Mouse (Mus musculus) stomach, embryonic 16.5 days (tissue): ENCODE results near the gene Pnpla1. TPM values are rescaled to one million over a fixed set of nuclear protein-coding genes. Genes with fewer than 3 reads are reported as not detected.

Experiments used
- ATAC-seq: fragments of 200-750 bp; cut with Nextera tagmentation; 2 replicates; pipeline ENCODE4 v1.8.0; 2017; ENCODE audit warnings: moderate number of reproducible peaks, moderate TSS enrichment; ENCODE audit not compliant: insufficient read depth, low FRiP score
- H3K27ac ChIP-seq: fragments of 300-500 bp; sonication (generic); 2 replicates; pipeline ENCODE4 v1.5.1; 2014; ENCODE audit warnings: low read length
- H3K27me3 ChIP-seq: fragments of 300-500 bp; sonication (generic); 2 replicates; pipeline ENCODE4 v1.6.1; 2014; ENCODE audit warnings: low read length, control low read depth, mixed read lengths; ENCODE audit not compliant: control insufficient read depth, insufficient read depth
- H3K36me3 ChIP-seq: fragments of 300-500 bp; sonication (generic); 2 replicates; pipeline ENCODE4 v1.6.1; 2014; ENCODE audit warnings: low read length; ENCODE audit not compliant: control insufficient read depth, insufficient read depth
- H3K4me1 ChIP-seq: fragments of 300-500 bp; sonication (generic); 2 replicates; pipeline ENCODE4 v1.6.1; 2014; ENCODE audit warnings: low read length, control low read depth, mixed read lengths; ENCODE audit not compliant: control insufficient read depth, insufficient read depth
- H3K4me2 ChIP-seq: fragments of 300-500 bp; sonication (generic); 2 replicates; pipeline ENCODE4 v1.6.1; 2014; ENCODE audit warnings: low read depth, low read length, mixed read lengths
- H3K4me3 ChIP-seq: fragments of 300-500 bp; sonication (generic); replicated peaks from 2 replicates; pipeline ENCODE4 v1.5.1; 2014; ENCODE audit warnings: mild to moderate bottlenecking, low read length
- H3K9ac ChIP-seq: fragments of 300-500 bp; sonication (generic); 2 replicates; pipeline ENCODE4 v1.6.1; 2014; ENCODE audit warnings: low read length
- H3K9me3 ChIP-seq: fragments of 300-500 bp; sonication (generic); replicated peaks from 2 replicates; pipeline ENCODE4 v1.6.1; 2016; ENCODE audit warnings: low read length, control low read depth; ENCODE audit not compliant: control insufficient read depth
- WGBS: fragments of 180-500 bp; shearing (Covaris S2); extraction: QIAGEN DNeasy Blood & Tissue Kit; methylation state at CpG from one replicate; pipeline ENCODE4 v1.1.7; 2014; 5-methylcytosine and 5-hydroxymethylcytosine counted together
- polyA plus RNA-seq: library from polyadenylated mRNA; unstranded; fragments of >200 nt; fragmentation: Nextera tagmentation; extraction: Ambion mirVana; gene quantifications from 2 replicates; pipeline ENCODE4 v1.2.1, GENCODE M21; 2015

Gene Pnpla1
- polyA plus RNA-seq, 1 experiment from 2014 or later, result 1.2 TPM

DNA sequence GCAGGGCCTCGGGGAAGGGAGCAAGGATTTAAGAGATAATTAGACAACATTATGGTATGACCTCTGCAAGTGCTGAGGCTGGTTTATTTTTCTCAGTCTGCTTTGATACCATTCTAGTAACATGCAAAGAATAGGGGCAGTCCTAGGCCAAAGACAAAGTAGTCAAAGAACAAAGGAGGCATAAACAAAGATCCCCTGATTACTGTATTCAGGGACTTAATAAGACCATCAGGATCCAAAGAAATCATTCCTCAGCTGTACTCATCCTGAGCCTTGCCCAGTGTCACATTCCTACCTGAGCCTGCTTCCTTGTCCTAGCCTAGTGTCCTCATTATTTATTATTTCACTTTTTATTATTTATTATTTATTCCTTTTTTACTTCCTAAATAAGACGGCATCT, 38.0 kb upstream of the Pnpla1 start:
- 77% methylated on average over 2 of the region's 2 CpGs for WGBS
- ATAC-seq, result no peak
- H3K9me3 ChIP-seq, result no peaks in the 10 kb centered on the region
- no peaks in the 10 kb centered on the region for H3K27me3 ChIP-seq
- H3K27ac ChIP-seq, result no peak overlapping the region
- peaks cover 37% of the 10 kb centered on the region for H3K36me3 ChIP-seq
- no peak overlapping the region for H3K9ac ChIP-seq
- no peak overlapping the region for H3K4me3 ChIP-seq
- H3K4me2 ChIP-seq, result no peak overlapping the region
- no peaks in the 10 kb centered on the region for H3K4me1 ChIP-seq

DNA sequence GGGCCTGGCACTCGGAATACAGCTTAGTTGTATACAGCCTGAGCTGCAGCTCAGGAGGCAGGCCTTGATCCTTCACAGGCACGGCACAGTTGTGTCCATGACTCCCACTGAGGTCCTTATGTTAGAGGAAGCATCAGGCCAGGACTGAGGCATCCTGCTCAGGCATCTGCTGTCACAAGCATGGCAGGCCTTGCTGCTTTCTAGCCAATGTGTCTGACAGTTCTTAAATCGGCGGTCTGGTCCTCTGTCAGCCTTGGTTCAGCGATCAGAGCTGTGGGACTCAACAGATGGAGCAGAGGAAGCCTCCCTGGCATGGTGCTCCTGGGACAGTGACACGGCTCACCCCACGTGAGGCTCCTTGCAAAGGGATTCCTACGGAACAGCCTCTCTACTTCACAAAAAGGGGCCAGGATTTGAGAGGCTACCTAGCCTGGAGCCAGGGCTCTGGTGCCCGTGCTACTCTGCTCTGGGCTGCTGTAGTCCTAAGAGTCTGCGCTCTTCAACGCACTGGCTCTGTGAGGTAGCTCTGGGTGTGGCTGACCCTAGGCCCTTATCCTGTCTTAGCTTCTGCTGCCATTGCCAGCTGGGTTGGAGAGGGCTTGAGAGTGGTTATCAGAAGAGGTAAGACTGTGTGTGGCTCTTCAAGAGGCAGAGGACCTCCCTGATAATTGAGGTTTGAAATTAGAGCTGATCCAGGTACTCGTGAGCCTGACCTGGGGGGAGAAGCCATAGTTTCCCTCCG, 35.0 kb upstream of the Pnpla1 start:
- WGBS, result 86% methylated on average over 13 of the region's 13 CpGs
- no peak overlapping the region for H3K4me2 ChIP-seq
- ATAC-seq, result peak; percentile 74

DNA sequence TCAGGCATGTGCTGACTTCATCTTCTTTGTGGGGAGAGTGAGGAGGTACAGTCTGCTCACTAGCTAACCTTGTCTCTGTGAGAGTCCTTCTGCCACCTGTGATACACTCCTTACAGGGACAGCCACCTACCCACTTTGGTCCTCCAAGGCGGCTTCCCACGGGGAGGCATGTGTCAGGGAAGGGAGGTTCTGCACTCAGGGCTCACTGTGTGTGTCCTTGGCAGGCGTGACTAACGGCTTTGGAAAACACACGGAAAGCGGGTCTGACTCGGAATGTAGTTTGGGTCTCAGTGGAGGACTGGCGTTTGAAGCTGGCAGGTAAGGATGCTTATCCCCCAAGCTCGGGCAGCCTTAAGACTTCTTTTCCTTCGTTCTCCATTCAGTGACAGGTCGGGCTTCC, 34.5 kb upstream of the Pnpla1 start:
- no peak for ATAC-seq
- Histone ChIP-seq H3K9ac (no peak overlapping the region), H3K4me1 (no peaks in the 10 kb centered on the region), H3K36me3 (peaks cover 30% of the 10 kb centered on the region), H3K4me3 (no peak overlapping the region), H3K27me3 (no peaks in the 10 kb centered on the region), H3K9me3 (no peaks in the 10 kb centered on the region), H3K27ac (no peak overlapping the region), H3K4me2 (no peak overlapping the region)
- 89% methylated on average over 11 of the region's 11 CpGs for WGBS

More for the DNA sequence above, 35.0 kb upstream of the Pnpla1 start:
- Histone ChIP-seq H3K36me3 (peaks cover 30% of the 10 kb centered on the region), H3K9ac (no peak overlapping the region), H3K27ac (no peak overlapping the region), H3K4me3 (no peak overlapping the region), H3K4me1 (no peaks in the 10 kb centered on the region), H3K9me3 (no peaks in the 10 kb centered on the region), H3K27me3 (no peaks in the 10 kb centered on the region)

DNA sequence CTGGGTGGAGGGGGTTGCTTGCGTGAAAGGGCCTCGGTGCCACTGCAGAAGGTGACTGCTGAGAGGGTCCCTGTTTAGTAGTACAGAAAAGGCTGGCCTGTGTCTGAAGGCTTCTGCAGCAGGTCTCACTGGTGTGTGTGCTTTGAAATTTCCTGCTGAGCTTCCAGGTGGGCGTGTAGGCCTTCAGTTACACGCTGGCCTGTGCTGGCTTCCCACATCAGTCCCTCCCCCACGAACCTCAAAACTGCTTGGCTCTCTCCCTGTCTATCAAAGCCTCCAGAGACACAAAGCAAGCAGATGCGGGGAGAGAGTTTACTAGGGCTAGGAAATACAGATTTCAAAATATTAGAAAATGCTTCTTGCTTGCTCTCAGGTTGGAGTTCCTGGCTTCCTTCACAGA, 33.3 kb upstream of the Pnpla1 start:
- H3K9ac ChIP-seq, result no peak overlapping the region
- H3K4me2 ChIP-seq, result no peak overlapping the region
- no peaks in the 10 kb centered on the region for H3K27me3 ChIP-seq
- ATAC-seq, result no peak
- H3K36me3 ChIP-seq, result peaks cover 28% of the 10 kb centered on the region
- H3K27ac ChIP-seq, result 0 out of 2 replicates have a peak overlapping the region, but pooled peaks have one; percentile 11
- H3K4me1 ChIP-seq, result no peaks in the 10 kb centered on the region
- 71% methylated on average over 6 of the region's 6 CpGs for WGBS
- no peak overlapping the region for H3K4me3 ChIP-seq
- H3K9me3 ChIP-seq, result no peaks in the 10 kb centered on the region

GRCm38 (mm10) chr17:28825359-28826041, 32.7 kb upstream of the Pnpla1 start:
- Histone ChIP-seq H3K4me3 (no peak overlapping the region), H3K4me1 (no peaks in the 10 kb centered on the region), H3K9ac (0 out of 2 replicates have a peak overlapping the region, but pooled peaks have one; percentile 8), H3K4me2 (no peak overlapping the region), H3K27ac (no peak overlapping the region), H3K27me3 (no peaks in the 10 kb centered on the region), H3K9me3 (no peaks in the 10 kb centered on the region), H3K36me3 (peaks cover 29% of the 10 kb centered on the region)
- 74% methylated on average over 6 of the region's 6 CpGs for WGBS
- no peak for ATAC-seq

DNA sequence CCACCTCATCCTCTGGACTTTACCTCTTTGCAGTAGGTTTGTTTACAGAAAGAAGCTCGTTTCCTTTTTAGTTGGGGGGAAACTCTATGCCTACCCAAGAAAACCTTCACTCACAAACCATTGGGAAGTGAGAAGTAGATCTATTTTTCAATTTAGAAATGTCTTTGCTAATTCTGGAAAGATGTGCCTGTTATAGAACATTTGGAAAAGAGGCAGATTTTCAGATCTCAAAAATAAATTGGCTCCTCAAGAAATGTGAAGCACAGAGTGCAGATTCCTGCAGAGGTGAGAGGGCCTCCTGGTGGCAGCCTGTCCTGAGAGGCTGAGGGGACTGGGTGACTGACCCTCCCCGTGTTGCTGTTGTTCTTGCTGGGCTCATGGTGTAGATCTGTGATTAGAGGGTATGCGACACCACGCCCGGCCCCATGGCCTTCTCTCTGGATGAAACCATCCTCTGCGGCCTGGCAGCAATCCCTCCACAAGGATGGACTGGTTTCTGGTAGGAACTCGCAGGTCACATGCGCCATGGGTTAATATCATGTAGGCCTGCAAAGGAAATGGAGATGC, 30.5 kb upstream of the Pnpla1 start:
- no peaks in the 10 kb centered on the region for H3K9me3 ChIP-seq
- ATAC-seq, result no peak
- H3K36me3 ChIP-seq, result peaks cover 29% of the 10 kb centered on the region
- H3K4me2 ChIP-seq, result no peak overlapping the region
- 86% methylated on average over 8 of the region's 8 CpGs for WGBS
- no peak overlapping the region for H3K4me3 ChIP-seq
- no peak overlapping the region for H3K27ac ChIP-seq
- no peaks in the 10 kb centered on the region for H3K27me3 ChIP-seq
- H3K9ac ChIP-seq, result no peak overlapping the region
- no peaks in the 10 kb centered on the region for H3K4me1 ChIP-seq

GRCm38 (mm10) chr17:28829120-28829519, 29.1 kb upstream of the Pnpla1 start:
- Histone ChIP-seq H3K4me3 (no peak overlapping the region), H3K9ac (no peak overlapping the region), H3K27me3 (no peaks in the 10 kb centered on the region), H3K4me2 (no peak overlapping the region), H3K4me1 (no peaks in the 10 kb centered on the region), H3K36me3 (peaks cover 24% of the 10 kb centered on the region), H3K9me3 (no peaks in the 10 kb centered on the region), H3K27ac (no peak overlapping the region)
- peak; percentile 67 for ATAC-seq
- 77% methylated on average over 14 of the region's 14 CpGs for WGBS

GRCm38 (mm10) chr17:28831065-28831464, 27.1 kb upstream of the Pnpla1 start:
- Histone ChIP-seq H3K36me3 (peaks cover 16% of the 10 kb centered on the region; the same call in 1 of the 2 replicates), H3K9ac (no peak overlapping the region), H3K4me2 (no peak overlapping the region), H3K9me3 (no peaks in the 10 kb centered on the region), H3K27ac (no peak overlapping the region), H3K4me1 (no peaks in the 10 kb centered on the region), H3K27me3 (no peaks in the 10 kb centered on the region), H3K4me3 (no peak overlapping the region)
- WGBS, result 68% methylated on average over 8 of the region's 8 CpGs
- no peak for ATAC-seq

- Histone ChIP-seq H3K27me3 (no peaks in the 10 kb centered on the region), H3K4me1 (no peaks in the 10 kb centered on the region), H3K9me3 (no peaks in the 10 kb centered on the region), H3K36me3 (peaks cover 20% of the 10 kb centered on the region; the same call in 1 of the 2 replicates), H3K4me3 (no peak overlapping the region), H3K4me2 (no peak overlapping the region), H3K27ac (no peak overlapping the region), H3K9ac (no peak overlapping the region)
- ATAC-seq, result no peak
- 77% methylated on average over 9 of the region's 9 CpGs for WGBS
Observed at GRCm38 (mm10) chr17:28832040-28832439, 26.2 kb upstream of the Pnpla1 start.
